8 mouse cellular contexts compared by ENCODE assay signal in genomic region chr12:101028247-101028953, GRCm38 (mm10). TPM values are rescaled to one million over a fixed set of nuclear protein-coding genes. Genes with fewer than 3 reads are reported as not detected.
DNase-seq lines count a peak whose midpoint lies in the region; ATAC-seq lines count a peak whose summit lies in the region.

No protein-coding gene starts in this region.

- H3K9ac ChIP-seq in lung, embryonic 15.5 days = peak overlapping the region; percentile 74

- H3K9me3 ChIP-seq in lung, embryonic 15.5 days = no peaks in the 10 kb centered on the region

- H3K27ac ChIP-seq in lung, embryonic 15.5 days = peak overlapping the region; percentile 92

- H3K27me3 ChIP-seq in lung, embryonic 15.5 days = peaks cover 27% of the 10 kb centered on the region

- WGBS in lung, embryonic 15.5 days = under 1% methylated on average over 62 of the region's 67 CpGs

- peak; percentile 5 to 36 for DNase-seq in adrenal gland, adult 18-20 months (ENCODE audit: low spot score in 2 of 2)
- DNase-seq in adrenal gland, postnatal 25 days = no peak
- no peak for DNase-seq in lung, postnatal 36 days
- no peak for DNase-seq in Muller cell, postnatal 12 days (ENCODE audit: inconsistent ontology term)
- no peak for DNase-seq in adrenal gland, adult (ENCODE audit: inconsistent age in 2 of 2, low spot score in 1 of 2)

- no peaks in the 10 kb centered on the region for H3K36me3 ChIP-seq in lung, embryonic 15.5 days

- no peak for ATAC-seq in lung, embryonic 15.5 days (ENCODE audit: borderline replicate concordance, extremely low read depth, low FRiP score, low TSS enrichment)
- peak; percentile 1 to 9; a peak in 2 of 4 replicates for ATAC-seq in hematopoietic stem cell, adult 5-6 weeks (replicated peaks in 1 of 2; ENCODE audit: insufficient read depth in 1 of 2, low FRiP score in 2 of 2, low TSS enrichment in 1 of 2, low read depth in 1 of 2, poor library complexity in 2 of 2, severe bottlenecking in 2 of 2)
- peak; percentile 1; the same call in 1 of the 2 replicates for ATAC-seq in megakaryocyte-erythroid progenitor cell, adult 5-6 weeks (replicated peaks; ENCODE audit: low FRiP score, low TSS enrichment, poor library complexity, severe bottlenecking)

- peaks cover 24% of the 10 kb centered on the region for H3K4me1 ChIP-seq in lung, embryonic 15.5 days

- peak overlapping the region; percentile 94 for H3K4me2 ChIP-seq in lung, embryonic 15.5 days

- H3K4me3 ChIP-seq in lung, embryonic 15.5 days = peak overlapping the region; percentile 68

RNA-seq across cellular contexts. Expression of gene Ccdc88c, which starts 0.5 kb away (rescaled TPM):
- total RNA-seq in adrenal gland, adult 18-20 months (2021) = 1 to 10 TPM; 1.1 to 2.1 TPM
- 2.3 and 4.6 TPM in 2 replicates for total RNA-seq in adrenal gland, postnatal 25 days (2021)
- 14.3 and 17.9 TPM in 2 replicates for polyA plus RNA-seq in lung, embryonic 15.5 days (2015; fragmentation: Nextera tagmentation; extraction: Ambion mirVana)
- 78.5 and 81.7 TPM in 2 replicates for total RNA-seq in hematopoietic stem cell, adult 5-6 weeks (2017)
- 57.8 and 68.4 TPM in 2 replicates for total RNA-seq in megakaryocyte-erythroid progenitor cell, adult 5-6 weeks (2014; fragmentation: Nextera tagmentation)
- total RNA-seq in megakaryocyte-erythroid progenitor cell, adult 5-6 weeks (2017) = 66.9 and 100 TPM in 2 replicates

RNA-seq across cellular contexts. Expression of gene Ppp4r3a, which starts 55.1 kb away (rescaled TPM):
- total RNA-seq in adrenal gland, adult 18-20 months (2021) = 10 to 100 TPM; 45.2 to 53.9 TPM
- 60.1 and 72.7 TPM in 2 replicates for total RNA-seq in adrenal gland, postnatal 25 days (2021)
- polyA plus RNA-seq in lung, embryonic 15.5 days (2015; fragmentation: Nextera tagmentation; extraction: Ambion mirVana) = 39.4 and 41.3 TPM in 2 replicates
- total RNA-seq in hematopoietic stem cell, adult 5-6 weeks (2017) = 162 and 168 TPM in 2 replicates
- 108 TPM in 2 replicates for total RNA-seq in megakaryocyte-erythroid progenitor cell, adult 5-6 weeks (2014; fragmentation: Nextera tagmentation)
- 135 and 176 TPM in 2 replicates for total RNA-seq in megakaryocyte-erythroid progenitor cell, adult 5-6 weeks (2017)

Comparison
In these comparisons a context has a peak if more than half of its experiments do, and no peak if none do; other contexts are left out.
1. DNase-seq: peak in adrenal gland, adult 18-20 months (2 of 2); none in adrenal gland, postnatal 25 days (single experiment), lung, postnatal 36 days (single experiment), Muller cell, postnatal 12 days (single experiment) and adrenal gland, adult (0 of 2).
2. RNA of gene Ccdc88c, which starts 0.5 kb away (total RNA-seq): 57.8 to 100 TPM in megakaryocyte-erythroid progenitor cell, adult 5-6 weeks and 78.5 to 81.7 TPM in hematopoietic stem cell, adult 5-6 weeks; 2.3 to 4.6 TPM in adrenal gland, postnatal 25 days and 1.1 to 2.1 TPM in adrenal gland, adult 18-20 months; every median in the first group is over 10 times any median in the second.